Mouse (Mus musculus): ENCODE measurements around the gene Rap1gap.

- no peak for TF ChIP-seq POLR2A (IDR thresholded peaks at IDR 0.05; ENCODE audit: insufficient read depth, low read length)
- TF ChIP-seq CTCF (IDR thresholded peaks at IDR 0.05; ENCODE audit: low read depth, low read length) = no peak
- no peak for TF ChIP-seq EP300 (IDR thresholded peaks at IDR 0.05; ENCODE audit: insufficient read depth, low read depth, low read length)
Observed at GRCm38 (mm10) chr4:137705379-137705778, 40.9 kb downstream of the Rap1gap start.

Data from ES-Bruce4 (cell line).